Mouse (Mus musculus) monocyte, adult 2 months (primary cell): ENCODE results near the gene Cngb1.

Experiments used
- DNase-seq, 2 experiments: peaks; one replicate each; pipeline ENCODE4 v3.0.0; 2022; ENCODE audit warnings: low spot score in 2 of 2, low read depth in 1 of 2

The Cngb1 gene

GRCm38 (mm10) chr8:95202056-95202570, 104.3 kb downstream of the Cngb1 start:
- no peak for DNase-seq

DNA sequence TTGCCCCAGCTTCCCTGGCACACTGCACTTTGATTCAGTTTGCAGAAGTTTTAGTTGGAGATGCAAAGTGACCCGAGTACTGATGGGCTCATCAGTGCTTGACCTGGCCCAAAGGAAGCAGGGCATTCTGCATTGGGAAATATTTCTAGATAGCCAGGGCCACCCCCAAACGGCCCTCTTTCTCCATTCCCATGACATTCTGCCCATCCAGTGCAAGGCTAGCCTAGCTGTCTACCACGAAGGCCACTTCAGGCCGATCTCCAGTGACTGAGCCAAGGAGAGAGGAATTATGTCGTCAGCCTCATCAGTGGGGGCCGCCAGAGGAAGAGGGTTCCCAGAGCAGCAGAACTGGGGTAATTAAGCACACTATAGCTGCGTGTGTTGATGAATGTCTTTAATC, 104.9 kb downstream of the Cngb1 start:
- no peak for DNase-seq

GRCm38 (mm10) chr8:95200001-95200405, 106.4 kb downstream of the Cngb1 start:
- no peak for DNase-seq

GRCm38 (mm10) chr8:95195728-95196127, 110.7 kb downstream of the Cngb1 start:
- DNase-seq: no peak

DNA sequence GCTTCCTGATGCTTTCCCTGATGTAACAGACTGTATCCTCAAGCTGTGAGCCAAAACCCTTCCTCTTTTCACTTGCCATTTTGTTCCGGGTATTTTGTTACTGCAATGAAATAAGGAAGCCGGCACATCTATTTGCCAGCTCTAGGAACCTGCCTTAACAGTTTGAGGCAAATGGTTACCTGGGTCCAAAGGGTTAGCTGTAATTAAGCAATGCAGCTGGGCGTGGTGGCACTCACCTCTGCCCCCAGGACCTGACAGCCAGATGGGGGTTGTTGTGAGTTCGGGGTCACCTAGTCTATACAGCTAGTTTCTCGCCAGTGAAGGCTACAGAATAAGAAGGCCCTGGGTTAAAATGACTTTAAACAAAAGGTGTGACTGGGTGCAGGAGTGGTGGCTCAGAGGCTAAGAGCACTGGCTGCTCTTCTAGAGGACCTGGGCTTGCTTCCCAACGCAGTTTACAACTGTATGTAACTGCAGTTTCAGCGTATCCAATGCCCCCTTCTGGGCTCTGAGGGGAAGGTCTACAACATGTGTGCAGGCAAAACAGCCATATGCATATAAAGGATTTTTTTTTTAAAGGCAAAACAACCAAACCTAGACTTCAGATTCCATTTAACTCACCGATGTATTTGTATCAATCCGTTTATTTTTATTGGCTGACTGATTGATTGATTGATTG, 114.7 kb downstream of the Cngb1 start:
- DNase-seq: no peak
